Mouse (Mus musculus): ENCODE measurements around the gene Sag. TPM values are rescaled to one million over a fixed set of nuclear protein-coding genes. Genes with fewer than 3 reads are reported as not detected.

The Sag gene
- polyA plus RNA-seq, 1 experiment from 2014 or later: 1.3 TPM

DNA sequence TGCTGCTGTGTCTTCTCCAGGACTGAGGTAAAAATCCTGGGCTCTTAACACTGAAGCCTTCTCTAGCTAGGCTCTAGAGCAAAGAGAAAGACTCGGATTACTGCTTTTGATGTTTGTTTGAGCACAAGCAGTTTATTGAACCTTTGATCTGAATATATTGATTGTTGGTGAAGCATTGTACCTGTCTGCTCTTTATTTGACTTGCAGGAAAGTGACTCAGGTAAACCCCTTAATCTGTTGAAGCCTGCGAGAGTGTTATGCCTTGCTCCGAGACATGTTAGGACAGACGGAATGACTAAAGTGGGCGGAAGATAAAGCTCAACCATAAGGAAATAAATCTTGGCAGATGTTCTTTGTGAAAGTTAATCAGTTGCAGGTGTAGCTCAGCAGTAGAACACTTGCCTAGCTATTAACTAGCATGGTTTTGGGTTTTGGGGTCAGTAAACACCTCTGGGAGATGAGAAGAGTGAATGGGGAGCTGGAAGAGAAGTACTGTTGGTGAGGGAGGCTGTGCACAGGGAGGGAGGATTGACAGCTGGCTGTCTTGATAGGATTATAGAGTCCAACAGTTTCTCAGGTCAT lies 24.2 kb upstream of the Sag start:
- Histone ChIP-seq H3K27ac (ENCODE audit: low read length) (no peak overlapping the region), H3K4me2 (replicated peaks; ENCODE audit: low read depth, low read length) (no peak overlapping the region), H3K9me3 (ENCODE audit: low read length) (no peaks in the 10 kb centered on the region), H3K4me3 (ENCODE audit: low read length) (no peak overlapping the region), H3K4me1 (ENCODE audit: insufficient read depth, low read length) (no peaks in the 10 kb centered on the region), H3K9ac (replicated peaks; ENCODE audit: low read length) (no peak overlapping the region), H3K27me3 (ENCODE audit: insufficient read depth, low read length) (no peaks in the 10 kb centered on the region), H3K36me3 (ENCODE audit: insufficient read depth, low read length) (peaks cover 88% of the 10 kb centered on the region)
- ATAC-seq (ENCODE audit: low FRiP score, low TSS enrichment): no peak
- WGBS: 86% methylated on average over 5 of the region's 5 CpGs

DNA sequence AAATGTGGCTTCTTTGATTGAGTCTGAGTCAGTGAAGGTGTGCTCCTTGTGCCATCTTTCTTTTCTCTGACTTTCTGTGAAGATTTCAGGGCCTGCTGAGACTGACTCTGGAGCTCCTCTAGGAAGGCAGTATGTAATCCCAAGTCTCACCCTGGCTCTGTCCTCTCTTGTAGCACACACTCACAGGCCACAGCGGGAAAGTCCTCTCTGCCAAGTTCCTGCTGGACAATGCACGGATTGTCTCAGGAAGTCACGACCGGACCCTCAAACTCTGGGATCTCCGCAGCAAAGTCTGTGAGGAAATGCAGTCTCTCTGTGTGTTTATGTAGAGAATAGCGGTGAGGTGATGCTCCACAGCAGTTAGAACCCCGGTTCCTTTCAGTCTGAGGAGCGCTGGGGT lies 17.8 kb upstream of the Sag start:
- H3K36me3 ChIP-seq (ENCODE audit: insufficient read depth, low read length): peaks cover 72% of the 10 kb centered on the region

DNA sequence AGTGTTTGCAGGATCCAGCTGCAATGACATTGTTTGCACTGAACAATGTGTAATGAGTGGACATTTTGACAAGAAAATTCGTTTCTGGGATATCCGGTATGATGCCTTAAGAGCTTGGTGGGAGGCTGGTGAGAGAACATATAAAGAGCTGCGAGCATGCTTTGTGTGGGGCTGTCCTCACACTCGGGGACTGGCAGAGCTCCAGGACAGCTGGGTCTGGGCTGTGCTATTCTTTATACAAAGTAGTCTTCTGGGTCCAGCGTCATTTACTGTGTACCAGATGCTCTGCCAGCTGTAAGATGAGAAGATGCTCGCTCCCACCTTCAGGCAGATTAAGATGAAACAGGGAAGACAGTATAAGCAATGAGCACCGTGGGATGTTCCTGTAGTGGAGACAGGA lies 17.2 kb upstream of the Sag start:
- Histone ChIP-seq H3K9ac (replicated peaks; ENCODE audit: low read length) (no peak overlapping the region), H3K27ac (ENCODE audit: low read length) (no peak overlapping the region), H3K36me3 (ENCODE audit: insufficient read depth, low read length) (peaks cover 71% of the 10 kb centered on the region), H3K27me3 (ENCODE audit: insufficient read depth, low read length) (no peaks in the 10 kb centered on the region), H3K4me1 (ENCODE audit: insufficient read depth, low read length) (no peaks in the 10 kb centered on the region), H3K9me3 (ENCODE audit: low read length) (no peaks in the 10 kb centered on the region), H3K4me2 (replicated peaks; ENCODE audit: low read depth, low read length) (no peak overlapping the region), H3K4me3 (ENCODE audit: low read length) (no peak overlapping the region)
- 77% methylated on average over 7 of the region's 7 CpGs for WGBS
- ATAC-seq (ENCODE audit: low FRiP score, low TSS enrichment): peak; percentile 39; the same call in 1 of the 2 replicates

More for the DNA sequence above, 17.8 kb upstream of the Sag start:
- H3K27ac ChIP-seq (ENCODE audit: low read length): peak overlapping the region; percentile 8; the same call in 1 of the 2 replicates
- H3K9me3 ChIP-seq (ENCODE audit: low read length): no peaks in the 10 kb centered on the region
- H3K4me3 ChIP-seq (ENCODE audit: low read length): no peak overlapping the region
- 83% methylated on average over 8 of the region's 8 CpGs for WGBS
- H3K4me1 ChIP-seq (ENCODE audit: insufficient read depth, low read length): no peaks in the 10 kb centered on the region
- H3K4me2 ChIP-seq (replicated peaks; ENCODE audit: low read depth, low read length): no peak overlapping the region
- H3K9ac ChIP-seq (replicated peaks; ENCODE audit: low read length): no peak overlapping the region
- no peaks in the 10 kb centered on the region for H3K27me3 ChIP-seq (ENCODE audit: insufficient read depth, low read length)
- ATAC-seq (ENCODE audit: low FRiP score, low TSS enrichment): no peak; the same call in 1 of the 2 replicates

DNA sequence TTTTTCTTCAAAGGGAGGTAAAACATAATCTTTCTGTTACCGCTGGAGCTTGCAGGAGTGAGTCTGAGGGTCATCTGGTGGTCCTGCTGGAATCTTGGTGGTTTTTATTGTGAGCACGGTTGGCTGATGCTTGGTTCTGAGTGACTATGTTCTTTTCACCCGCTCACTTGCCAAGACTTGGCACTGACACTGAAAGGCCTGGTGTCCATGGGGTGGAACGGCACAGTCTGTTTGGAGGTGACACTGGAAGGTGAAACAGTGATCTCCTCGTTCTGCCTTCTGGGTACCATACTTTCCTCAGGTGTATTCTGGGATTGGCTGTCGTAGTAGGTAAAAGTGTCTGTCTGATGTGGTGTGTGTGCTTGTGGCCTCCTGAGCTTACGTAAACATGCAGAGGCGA lies 13.8 kb upstream of the Sag start:
- Histone ChIP-seq H3K27me3 (ENCODE audit: insufficient read depth, low read length) (no peaks in the 10 kb centered on the region), H3K4me2 (replicated peaks; ENCODE audit: low read depth, low read length) (no peak overlapping the region), H3K9me3 (ENCODE audit: low read length) (no peaks in the 10 kb centered on the region), H3K9ac (replicated peaks; ENCODE audit: low read length) (no peak overlapping the region), H3K4me3 (ENCODE audit: low read length) (no peak overlapping the region), H3K4me1 (ENCODE audit: insufficient read depth, low read length) (peaks cover 7% of the 10 kb centered on the region), H3K36me3 (ENCODE audit: insufficient read depth, low read length) (peaks cover 64% of the 10 kb centered on the region), H3K27ac (ENCODE audit: low read length) (no peak overlapping the region)
- WGBS: 86% methylated on average over 8 of the region's 8 CpGs
- no peak for ATAC-seq (ENCODE audit: low FRiP score, low TSS enrichment)

DNA sequence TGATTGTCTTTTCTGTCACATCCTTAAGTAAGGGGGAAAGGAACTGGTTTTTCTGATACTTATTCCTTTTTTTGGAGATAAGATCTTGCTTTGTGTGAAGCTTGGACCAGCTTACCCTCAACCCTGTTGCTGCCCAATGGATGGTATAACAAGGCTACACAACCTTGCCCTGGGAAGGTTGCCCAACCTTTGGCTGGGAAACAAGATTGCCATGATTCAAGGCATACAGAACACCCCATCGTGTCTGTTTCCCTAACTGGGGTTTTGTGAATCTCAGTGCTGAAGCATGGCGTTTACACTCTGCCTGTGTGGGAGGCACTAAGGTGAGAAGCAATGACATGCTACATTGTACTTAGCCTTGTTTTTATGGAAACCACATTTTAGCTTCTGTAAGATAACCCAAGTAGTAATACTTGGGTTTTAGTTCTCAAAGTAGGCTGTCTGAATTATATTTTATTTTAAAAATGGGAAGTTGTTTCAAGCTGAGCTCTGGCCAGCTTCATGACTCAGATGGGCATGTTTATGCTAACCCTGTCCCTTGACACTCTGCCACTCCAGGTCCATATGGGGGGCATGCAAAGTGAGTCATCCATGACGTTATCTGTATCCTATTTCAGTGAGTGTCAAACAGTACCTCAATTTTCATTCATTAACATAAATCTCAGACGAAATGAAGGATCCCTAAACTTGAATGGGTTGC lies 10.9 kb upstream of the Sag start:
- WGBS: 54% methylated on average over 4 of the region's 4 CpGs

DNA sequence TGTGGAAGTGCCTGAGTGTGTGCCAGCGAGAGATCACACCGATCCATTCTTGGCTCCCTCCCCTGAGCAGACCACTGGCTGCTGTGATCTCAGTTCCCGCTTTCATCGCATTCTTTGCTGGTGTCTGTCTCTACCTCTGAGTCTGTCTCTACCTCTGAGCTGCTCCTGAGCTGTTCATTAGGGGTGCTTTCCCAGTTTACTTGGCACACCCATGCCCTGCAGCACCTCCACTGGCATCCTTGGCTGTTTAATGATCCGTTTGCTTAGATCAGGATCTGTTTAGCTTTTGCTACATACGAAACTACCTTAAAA lies 10.4 kb upstream of the Sag start:
- Histone ChIP-seq H3K36me3 (ENCODE audit: insufficient read depth, low read length) (peaks cover 44% of the 10 kb centered on the region), H3K9me3 (ENCODE audit: low read length) (no peaks in the 10 kb centered on the region), H3K27me3 (ENCODE audit: insufficient read depth, low read length) (no peaks in the 10 kb centered on the region), H3K4me1 (ENCODE audit: insufficient read depth, low read length) (peaks cover 7% of the 10 kb centered on the region), H3K4me3 (ENCODE audit: low read length) (no peak overlapping the region), H3K4me2 (replicated peaks; ENCODE audit: low read depth, low read length) (no peak overlapping the region), H3K9ac (replicated peaks; ENCODE audit: low read length) (no peak overlapping the region), H3K27ac (ENCODE audit: low read length) (no peak overlapping the region)
- peak; percentile 49; the same call in 1 of the 2 replicates for ATAC-seq (ENCODE audit: low FRiP score, low TSS enrichment)
- whole genome bisulfite sequencing: 61% methylated on average over 6 of the region's 6 CpGs

More for the DNA sequence above, 10.9 kb upstream of the Sag start:
- Histone ChIP-seq H3K9me3 (ENCODE audit: low read length) (no peaks in the 10 kb centered on the region), H3K9ac (replicated peaks; ENCODE audit: low read length) (no peak overlapping the region), H3K4me2 (replicated peaks; ENCODE audit: low read depth, low read length) (no peak overlapping the region), H3K27ac (ENCODE audit: low read length) (no peak overlapping the region), H3K4me1 (ENCODE audit: insufficient read depth, low read length) (peaks cover 7% of the 10 kb centered on the region), H3K4me3 (ENCODE audit: low read length) (no peak overlapping the region), H3K36me3 (ENCODE audit: insufficient read depth, low read length) (peaks cover 46% of the 10 kb centered on the region), H3K27me3 (ENCODE audit: insufficient read depth, low read length) (no peaks in the 10 kb centered on the region)
- 0 out of 2 replicates have a peak, but pooled peaks have one; percentile 19 for ATAC-seq (ENCODE audit: low FRiP score, low TSS enrichment)

DNA sequence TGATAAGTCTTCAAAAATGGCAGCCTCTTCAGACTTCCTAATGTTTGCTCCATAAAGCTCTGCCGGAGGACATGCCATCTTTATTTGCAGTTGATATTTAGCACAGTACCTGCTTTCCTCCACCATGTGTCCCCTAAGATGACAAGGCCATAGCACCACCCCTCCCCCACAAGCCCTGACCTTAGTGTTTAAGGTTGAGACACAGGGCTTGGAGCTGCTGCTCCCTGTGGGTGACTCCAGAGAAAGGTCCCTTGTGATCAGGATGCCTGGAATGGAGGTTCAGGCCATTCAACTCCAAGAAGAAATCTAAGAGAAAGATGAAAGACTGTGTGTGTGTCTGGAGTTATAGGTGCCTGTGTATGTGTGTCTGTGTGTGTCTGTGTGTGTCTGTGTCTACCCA lies 5.8 kb upstream of the Sag start:
- Histone ChIP-seq H3K4me1 (ENCODE audit: insufficient read depth, low read length) (peaks cover 7% of the 10 kb centered on the region; the same call in 1 of the 2 replicates), H3K9me3 (ENCODE audit: low read length) (no peaks in the 10 kb centered on the region), H3K27ac (ENCODE audit: low read length) (no peak overlapping the region), H3K9ac (replicated peaks; ENCODE audit: low read length) (no peak overlapping the region), H3K4me3 (ENCODE audit: low read length) (no peak overlapping the region), H3K27me3 (ENCODE audit: insufficient read depth, low read length) (no peaks in the 10 kb centered on the region), H3K4me2 (replicated peaks; ENCODE audit: low read depth, low read length) (no peak overlapping the region), H3K36me3 (ENCODE audit: insufficient read depth, low read length) (peaks cover 17% of the 10 kb centered on the region; the same call in 1 of the 2 replicates)
- ATAC-seq (ENCODE audit: low FRiP score, low TSS enrichment): no peak
- WGBS: 93% methylated on average over 1 of the region's 1 CpGs

DNA sequence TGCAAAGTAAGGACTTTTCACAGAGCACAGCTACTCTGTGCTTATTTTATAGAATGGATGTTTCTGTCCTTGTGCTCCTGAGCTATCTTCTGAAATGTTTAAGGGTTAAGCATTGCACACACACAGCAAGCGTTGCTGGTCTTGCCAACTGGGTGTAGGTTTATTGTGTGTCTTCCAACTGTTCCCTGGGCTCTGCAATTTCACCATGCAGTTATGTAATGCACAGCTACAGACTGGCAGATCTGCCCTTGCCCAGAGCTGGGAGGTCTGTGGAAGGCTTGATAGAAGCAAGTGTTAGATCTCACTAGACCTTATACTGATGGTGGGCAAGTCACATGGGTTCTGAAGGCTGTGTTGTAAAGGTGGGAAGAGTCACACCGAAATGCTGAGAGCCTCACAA lies 5.2 kb upstream of the Sag start:
- Histone ChIP-seq H3K4me2 (replicated peaks; ENCODE audit: low read depth, low read length) (no peak overlapping the region), H3K9ac (replicated peaks; ENCODE audit: low read length) (no peak overlapping the region), H3K4me3 (ENCODE audit: low read length) (no peak overlapping the region), H3K36me3 (ENCODE audit: insufficient read depth, low read length) (peaks cover 12% of the 10 kb centered on the region; the same call in 1 of the 2 replicates), H3K4me1 (ENCODE audit: insufficient read depth, low read length) (peaks cover 2% of the 10 kb centered on the region; the same call in 1 of the 2 replicates), H3K27me3 (ENCODE audit: insufficient read depth, low read length) (no peaks in the 10 kb centered on the region), H3K9me3 (ENCODE audit: low read length) (no peaks in the 10 kb centered on the region), H3K27ac (ENCODE audit: low read length) (no peak overlapping the region)
- no peak for ATAC-seq (ENCODE audit: low FRiP score, low TSS enrichment)
- WGBS: 91% methylated on average over 2 of the region's 2 CpGs

DNA sequence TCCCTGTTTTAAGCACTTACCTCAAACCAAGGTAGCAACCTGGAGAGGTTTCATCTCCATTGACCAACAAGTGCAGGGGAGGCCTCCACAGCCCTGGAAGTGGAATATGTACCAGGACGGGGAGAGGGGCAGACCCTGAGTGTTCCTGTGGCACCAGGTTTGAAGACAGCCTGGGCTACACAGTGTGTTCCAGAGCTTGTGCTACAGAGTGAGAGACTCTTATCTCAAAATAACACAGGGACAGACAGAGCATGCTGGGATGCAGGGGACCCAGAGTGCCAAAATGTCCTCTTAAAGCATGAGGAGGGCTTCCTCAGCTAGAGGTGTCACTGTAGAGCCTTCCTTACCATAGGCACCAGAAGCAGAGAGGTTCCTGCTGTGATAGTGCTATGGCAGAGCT lies 4.3 kb downstream of the Sag start:
- H3K27me3 ChIP-seq (ENCODE audit: insufficient read depth, low read length): no peaks in the 10 kb centered on the region
- H3K4me3 ChIP-seq (ENCODE audit: low read length): no peak overlapping the region
- no peaks in the 10 kb centered on the region for H3K9me3 ChIP-seq (ENCODE audit: low read length)
- H3K27ac ChIP-seq (ENCODE audit: low read length): no peak overlapping the region
- no peaks in the 10 kb centered on the region for H3K36me3 ChIP-seq (ENCODE audit: insufficient read depth, low read length)
- H3K4me1 ChIP-seq (ENCODE audit: insufficient read depth, low read length): no peaks in the 10 kb centered on the region
- ATAC-seq (ENCODE audit: low FRiP score, low TSS enrichment): no peak
- 82% methylated on average over 1 of the region's 1 CpGs for WGBS
- H3K4me2 ChIP-seq (replicated peaks; ENCODE audit: low read depth, low read length): no peak overlapping the region
- H3K9ac ChIP-seq (replicated peaks; ENCODE audit: low read length): no peak overlapping the region

DNA sequence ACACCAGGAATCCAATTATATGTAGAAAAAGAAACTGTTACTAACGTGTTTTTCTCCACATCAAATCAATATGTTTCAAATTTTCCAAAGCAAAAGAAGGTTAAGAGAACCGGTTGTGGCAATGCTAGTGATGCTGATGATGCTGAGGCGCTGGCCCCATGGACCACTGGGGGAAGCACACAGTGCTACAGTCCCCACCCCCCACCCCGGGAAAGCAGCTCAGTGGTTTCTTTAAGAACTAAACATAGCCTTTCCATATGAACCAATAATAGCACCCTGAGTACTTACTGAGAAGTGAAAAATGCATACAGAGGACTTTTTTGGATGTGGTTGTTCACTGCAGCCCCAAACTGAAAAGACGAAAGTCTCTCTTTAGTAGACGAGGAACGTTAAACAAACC lies 7.9 kb downstream of the Sag start:
- Histone ChIP-seq H3K4me1 (ENCODE audit: insufficient read depth, low read length) (no peaks in the 10 kb centered on the region), H3K4me3 (ENCODE audit: low read length) (no peak overlapping the region), H3K4me2 (replicated peaks; ENCODE audit: low read depth, low read length) (no peak overlapping the region), H3K9ac (replicated peaks; ENCODE audit: low read length) (no peak overlapping the region), H3K9me3 (ENCODE audit: low read length) (no peaks in the 10 kb centered on the region), H3K27ac (ENCODE audit: low read length) (no peak overlapping the region), H3K27me3 (ENCODE audit: insufficient read depth, low read length) (no peaks in the 10 kb centered on the region), H3K36me3 (ENCODE audit: insufficient read depth, low read length) (no peaks in the 10 kb centered on the region)
- ATAC-seq (ENCODE audit: low FRiP score, low TSS enrichment): no peak
- WGBS: 89% methylated on average over 7 of the region's 7 CpGs

All from kidney, embryonic 16.5 days (tissue).